Mouse (Mus musculus): ENCODE measurements around the gene 4930579F01Rik. TPM values are rescaled to one million over a fixed set of nuclear protein-coding genes. Genes with fewer than 3 reads are reported as not detected.

Gene 4930579F01Rik
- total and polyA plus RNA-seq, 2 experiments from 2014 or later, result not detected

DNA sequence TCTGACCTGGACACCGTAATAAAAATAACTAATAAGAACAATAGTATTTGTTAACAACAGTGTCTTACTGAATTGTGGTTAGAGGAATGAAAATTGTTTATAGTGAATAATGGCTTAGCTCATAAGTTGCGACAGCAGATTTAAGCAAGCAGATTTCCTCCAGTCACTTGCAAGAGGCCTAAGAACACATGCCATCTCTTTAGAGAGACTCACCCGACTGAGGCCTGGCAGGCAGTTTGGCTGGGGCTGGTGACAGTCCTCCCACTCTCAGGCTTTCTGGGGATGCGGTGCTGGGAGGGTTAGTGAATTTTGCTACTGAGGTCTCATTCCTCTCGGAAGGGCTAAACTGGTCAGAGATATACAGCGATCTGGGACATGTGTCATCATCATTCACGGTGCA, 10.3 kb downstream of the 4930579F01Rik start:
- ATAC-seq (no peak), DNase-seq (no peak)
- H3K4me2 ChIP-seq (ENCODE audit: low read depth), result no peak overlapping the region
- no peaks in the 10 kb centered on the region for H3K27me3 ChIP-seq (ENCODE audit: insufficient read depth, low read length)
- H3K9me3 ChIP-seq (ENCODE audit: low read length), result no peaks in the 10 kb centered on the region
- H3K4me1 ChIP-seq (ENCODE audit: insufficient read depth), result no peaks in the 10 kb centered on the region
- TF ChIP-seq CTCF (IDR thresholded peaks at IDR 0.05; ENCODE audit: low read depth), result no peak
- H3K4me3 ChIP-seq (ENCODE audit: low read depth, low read length), result no peak overlapping the region
- H3K27ac ChIP-seq (ENCODE audit: low read depth, low read length), result no peak overlapping the region
- 83% methylated on average over 7 of the region's 7 CpGs for WGBS
- H3K36me3 ChIP-seq (ENCODE audit: insufficient read depth), result no peaks in the 10 kb centered on the region
- H3K9ac ChIP-seq, result no peak overlapping the region

DNA sequence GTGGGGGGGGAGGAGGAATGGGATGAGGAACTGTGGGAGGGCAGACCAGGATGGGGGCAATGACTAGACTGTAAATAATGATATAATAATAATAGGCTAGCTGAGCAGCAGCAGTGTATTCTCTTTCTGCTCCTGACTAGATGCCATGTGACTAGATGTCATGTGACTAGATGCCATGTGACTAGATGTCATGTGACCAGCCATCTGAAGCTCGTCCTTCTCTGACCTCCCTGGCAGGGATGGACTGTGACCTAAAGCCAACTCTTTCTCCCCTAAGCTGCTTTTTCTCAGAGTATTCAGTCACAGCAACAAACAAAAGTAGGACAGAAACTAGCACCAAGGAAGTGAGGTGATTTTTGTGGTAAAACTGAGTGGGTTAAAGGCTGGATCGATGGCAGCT, 11.6 kb downstream of the 4930579F01Rik start:
- ATAC-seq, result no peak
- Histone ChIP-seq H3K4me2 (ENCODE audit: low read depth) (no peak overlapping the region), H3K9ac (no peak overlapping the region)

DNA sequence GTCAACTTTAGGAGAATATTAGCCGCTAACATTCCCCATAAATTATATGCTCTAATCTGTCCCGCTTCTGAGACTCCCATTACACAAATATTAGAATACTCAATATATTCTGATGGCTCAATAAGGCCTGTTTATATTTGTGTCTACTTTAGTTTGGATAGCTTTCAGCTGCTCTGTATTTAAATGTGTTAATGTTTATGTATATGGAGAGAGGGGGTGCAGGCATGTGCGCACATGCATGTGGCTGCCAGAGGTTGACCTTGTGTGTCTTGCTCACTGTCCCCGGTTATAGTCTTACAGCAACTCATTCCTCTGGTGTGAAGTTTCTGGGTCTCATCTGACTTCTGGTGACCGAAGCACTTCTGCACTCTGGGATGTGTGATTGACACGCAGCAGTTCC, 18.1 kb downstream of the 4930579F01Rik start:
- H3K9ac ChIP-seq, result no peak overlapping the region
- H3K27me3 ChIP-seq (ENCODE audit: insufficient read depth, low read length), result no peaks in the 10 kb centered on the region
- WGBS, result 94% methylated on average over 6 of the region's 6 CpGs
- H3K27ac ChIP-seq (ENCODE audit: low read depth, low read length), result no peak overlapping the region
- no peaks in the 10 kb centered on the region for H3K36me3 ChIP-seq (ENCODE audit: insufficient read depth)
- ATAC-seq (no peak), DNase-seq (no peak)
- H3K4me1 ChIP-seq (ENCODE audit: insufficient read depth), result no peaks in the 10 kb centered on the region
- no peak for TF ChIP-seq CTCF (IDR thresholded peaks at IDR 0.05; ENCODE audit: low read depth)
- H3K9me3 ChIP-seq (ENCODE audit: low read length), result no peaks in the 10 kb centered on the region
- H3K4me3 ChIP-seq (ENCODE audit: low read depth, low read length), result no peak overlapping the region
- no peak overlapping the region for H3K4me2 ChIP-seq (ENCODE audit: low read depth)

More for the DNA sequence above, 11.6 kb downstream of the 4930579F01Rik start:
- WGBS, result 91% methylated on average over 2 of the region's 2 CpGs
- Histone ChIP-seq H3K27ac (ENCODE audit: low read depth, low read length) (no peak overlapping the region), H3K27me3 (ENCODE audit: insufficient read depth, low read length) (no peaks in the 10 kb centered on the region), H3K9me3 (ENCODE audit: low read length) (no peaks in the 10 kb centered on the region), H3K4me3 (ENCODE audit: low read depth, low read length) (no peak overlapping the region), H3K36me3 (ENCODE audit: insufficient read depth) (no peaks in the 10 kb centered on the region), H3K4me1 (ENCODE audit: insufficient read depth) (no peaks in the 10 kb centered on the region)
- no peak for TF ChIP-seq CTCF (IDR thresholded peaks at IDR 0.05; ENCODE audit: low read depth)
- no peak for DNase-seq

DNA sequence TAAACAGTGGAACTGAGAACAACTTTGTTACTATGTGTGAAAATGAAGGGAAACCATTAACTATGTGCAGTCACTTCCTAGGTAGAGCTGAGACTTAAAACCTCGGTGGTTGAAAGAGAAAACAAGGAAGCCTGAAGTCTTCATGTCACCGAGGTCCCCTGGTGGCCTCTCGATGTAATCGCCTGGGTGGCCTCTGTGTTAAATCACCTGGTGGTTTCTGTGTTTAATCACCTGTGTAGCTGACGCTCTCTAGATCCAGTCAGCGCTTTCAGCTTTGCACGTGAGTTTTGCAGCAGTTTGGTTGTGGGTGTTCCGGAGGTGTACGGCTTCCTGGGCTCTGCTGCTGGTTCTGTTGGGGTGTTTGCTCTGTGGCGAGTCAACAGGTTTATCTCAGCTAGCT, 20.3 kb downstream of the 4930579F01Rik start:
- ATAC-seq (no peak), DNase-seq (no peak)
- H3K9ac ChIP-seq, result no peak overlapping the region
- no peak overlapping the region for H3K4me2 ChIP-seq (ENCODE audit: low read depth)
- H3K4me1 ChIP-seq (ENCODE audit: insufficient read depth), result no peaks in the 10 kb centered on the region
- no peaks in the 10 kb centered on the region for H3K9me3 ChIP-seq (ENCODE audit: low read length)
- no peak overlapping the region for H3K27ac ChIP-seq (ENCODE audit: low read depth, low read length)
- 78% methylated on average over 10 of the region's 10 CpGs for whole genome bisulfite sequencing
- no peak for TF ChIP-seq CTCF (IDR thresholded peaks at IDR 0.05; ENCODE audit: low read depth)
- H3K4me3 ChIP-seq (ENCODE audit: low read depth, low read length), result no peak overlapping the region
- no peaks in the 10 kb centered on the region for H3K36me3 ChIP-seq (ENCODE audit: insufficient read depth)
- H3K27me3 ChIP-seq (ENCODE audit: insufficient read depth, low read length), result no peaks in the 10 kb centered on the region

DNA sequence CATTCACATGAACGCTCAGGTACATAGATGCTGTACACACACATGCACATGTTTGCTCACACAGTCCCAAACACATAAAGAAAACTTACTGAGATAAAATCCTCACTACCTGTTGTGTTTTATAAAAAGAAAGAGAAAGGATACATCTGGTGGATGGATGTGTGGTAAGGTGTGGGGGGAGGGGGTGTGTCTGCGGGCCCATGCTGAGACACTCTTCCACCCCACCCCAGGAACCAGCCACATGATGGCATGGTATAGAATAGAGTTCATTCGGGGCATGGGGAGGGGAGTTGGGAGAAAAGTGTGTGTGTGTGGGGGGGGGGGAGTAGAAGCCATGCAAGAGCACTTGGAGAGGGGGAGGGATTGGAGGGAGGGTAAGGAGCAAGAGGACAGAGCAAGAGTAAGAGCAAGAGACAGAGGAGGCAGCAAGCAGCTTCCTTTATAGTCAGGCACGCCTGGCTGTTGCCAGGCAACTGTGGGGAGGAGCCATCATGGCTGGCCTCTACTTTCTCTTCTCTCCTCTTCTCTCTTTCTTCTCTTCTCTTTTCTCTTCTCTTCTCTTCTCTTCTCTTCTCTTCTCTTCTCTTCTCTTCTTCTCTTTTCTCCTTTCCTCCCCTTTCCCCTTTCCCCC, 31.0 kb downstream of the 4930579F01Rik start:
- DNase-seq (no peak), ATAC-seq (peak; percentile 54; the same call in 1 of the 2 replicates)
- whole genome bisulfite sequencing, result 62% methylated on average over 4 of the region's 4 CpGs

DNA sequence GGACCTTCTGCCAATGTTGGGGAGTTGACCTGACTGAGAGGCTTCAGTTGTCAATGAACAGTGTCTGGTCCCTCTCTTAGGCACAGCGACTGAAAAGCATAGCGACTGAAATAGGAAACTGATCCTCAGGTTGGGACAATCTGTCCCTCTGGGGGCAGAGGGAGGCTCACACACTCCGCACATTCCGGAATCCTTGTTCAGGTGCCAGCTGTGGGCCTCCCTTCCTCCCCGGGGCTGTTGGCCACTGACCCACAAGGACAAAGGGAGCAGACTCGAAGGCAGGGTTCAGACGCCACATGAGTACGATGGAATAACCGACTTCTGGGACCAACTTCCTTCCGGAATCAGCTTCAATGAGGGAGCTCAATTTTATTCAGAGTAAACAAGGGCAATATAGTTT, 32.0 kb downstream of the 4930579F01Rik start:
- H3K27me3 ChIP-seq (ENCODE audit: insufficient read depth, low read length), result no peaks in the 10 kb centered on the region
- ATAC-seq (no peak), DNase-seq (no peak)
- no peak for TF ChIP-seq CTCF (IDR thresholded peaks at IDR 0.05; ENCODE audit: low read depth)
- H3K36me3 ChIP-seq (ENCODE audit: insufficient read depth), result no peaks in the 10 kb centered on the region
- H3K4me2 ChIP-seq (ENCODE audit: low read depth), result no peak overlapping the region
- H3K4me1 ChIP-seq (ENCODE audit: insufficient read depth), result no peaks in the 10 kb centered on the region
- 85% methylated on average over 10 of the region's 10 CpGs for WGBS
- H3K9me3 ChIP-seq (ENCODE audit: low read length), result no peaks in the 10 kb centered on the region
- H3K4me3 ChIP-seq (ENCODE audit: low read depth, low read length), result no peak overlapping the region
- H3K27ac ChIP-seq (ENCODE audit: low read depth, low read length), result no peak overlapping the region
- H3K9ac ChIP-seq, result no peak overlapping the region

More for the DNA sequence above, 31.0 kb downstream of the 4930579F01Rik start:
- no peak overlapping the region for H3K27ac ChIP-seq (ENCODE audit: low read depth, low read length)
- H3K4me1 ChIP-seq (ENCODE audit: insufficient read depth), result no peaks in the 10 kb centered on the region
- H3K4me3 ChIP-seq (ENCODE audit: low read depth, low read length), result no peak overlapping the region
- no peak overlapping the region for H3K9ac ChIP-seq
- no peak overlapping the region for H3K4me2 ChIP-seq (ENCODE audit: low read depth)
- H3K9me3 ChIP-seq (ENCODE audit: low read length), result no peaks in the 10 kb centered on the region
- no peak for TF ChIP-seq CTCF (IDR thresholded peaks at IDR 0.05; ENCODE audit: low read depth)
- no peaks in the 10 kb centered on the region for H3K27me3 ChIP-seq (ENCODE audit: insufficient read depth, low read length)
- no peaks in the 10 kb centered on the region for H3K36me3 ChIP-seq (ENCODE audit: insufficient read depth)

DNA sequence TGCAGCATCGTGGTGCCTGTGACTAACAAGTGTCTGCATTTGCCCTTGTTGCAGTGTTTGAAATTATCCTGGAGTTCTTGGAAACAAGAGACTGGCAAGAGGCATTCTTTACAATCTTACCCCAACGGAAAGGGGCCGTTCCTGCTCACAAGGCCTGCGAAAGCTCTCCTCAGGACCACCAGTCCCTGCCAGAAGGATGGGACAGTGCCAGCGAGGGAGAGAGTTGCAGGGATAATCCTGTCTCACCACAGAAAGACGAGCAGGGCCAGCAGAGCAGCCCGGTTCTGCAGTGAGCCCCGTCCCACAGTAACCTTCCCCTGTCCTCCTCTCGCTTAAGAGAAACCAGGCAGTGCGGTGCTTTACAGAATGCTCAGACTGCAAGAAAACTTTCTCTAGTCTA, 37.0 kb downstream of the 4930579F01Rik start:
- H3K9ac ChIP-seq, result no peak overlapping the region
- no peaks in the 10 kb centered on the region for H3K4me1 ChIP-seq (ENCODE audit: insufficient read depth)
- H3K27ac ChIP-seq (ENCODE audit: low read depth, low read length), result no peak overlapping the region
- 62% methylated on average over 10 of the region's 10 CpGs for WGBS
- H3K9me3 ChIP-seq (ENCODE audit: low read length), result no peaks in the 10 kb centered on the region
- DNase-seq (no peak), ATAC-seq (peak; percentile 32; the same call in 1 of the 2 replicates)
- no peak overlapping the region for H3K4me2 ChIP-seq (ENCODE audit: low read depth)
- H3K27me3 ChIP-seq (ENCODE audit: insufficient read depth, low read length), result no peaks in the 10 kb centered on the region
- no peaks in the 10 kb centered on the region for H3K36me3 ChIP-seq (ENCODE audit: insufficient read depth)
- TF ChIP-seq CTCF (IDR thresholded peaks at IDR 0.05; ENCODE audit: low read depth), result no peak
- H3K4me3 ChIP-seq (ENCODE audit: low read depth, low read length), result no peak overlapping the region
